Mouse (Mus musculus) gonadal fat pad, adult 2 months (tissue): ENCODE results near the gene Msl2. TPM values are rescaled to one million over a fixed set of nuclear protein-coding genes. Genes with fewer than 3 reads are reported as not detected.

Experiments used
- DNase-seq: peaks from one replicate; pipeline ENCODE4 v3.0.0-alpha.2; 2012; ENCODE audit warnings: low read depth
- polyA plus RNA-seq: library from polyadenylated mRNA; depleted of rRNA; stranded (reverse); fragments of >200 nt; gene quantifications from 2 replicates; pipeline ENCODE4 v1.2.3, GENCODE M21; 2012

Gene Msl2
- polyA plus RNA-seq, 1 experiment, result 13.7 TPM

DNA sequence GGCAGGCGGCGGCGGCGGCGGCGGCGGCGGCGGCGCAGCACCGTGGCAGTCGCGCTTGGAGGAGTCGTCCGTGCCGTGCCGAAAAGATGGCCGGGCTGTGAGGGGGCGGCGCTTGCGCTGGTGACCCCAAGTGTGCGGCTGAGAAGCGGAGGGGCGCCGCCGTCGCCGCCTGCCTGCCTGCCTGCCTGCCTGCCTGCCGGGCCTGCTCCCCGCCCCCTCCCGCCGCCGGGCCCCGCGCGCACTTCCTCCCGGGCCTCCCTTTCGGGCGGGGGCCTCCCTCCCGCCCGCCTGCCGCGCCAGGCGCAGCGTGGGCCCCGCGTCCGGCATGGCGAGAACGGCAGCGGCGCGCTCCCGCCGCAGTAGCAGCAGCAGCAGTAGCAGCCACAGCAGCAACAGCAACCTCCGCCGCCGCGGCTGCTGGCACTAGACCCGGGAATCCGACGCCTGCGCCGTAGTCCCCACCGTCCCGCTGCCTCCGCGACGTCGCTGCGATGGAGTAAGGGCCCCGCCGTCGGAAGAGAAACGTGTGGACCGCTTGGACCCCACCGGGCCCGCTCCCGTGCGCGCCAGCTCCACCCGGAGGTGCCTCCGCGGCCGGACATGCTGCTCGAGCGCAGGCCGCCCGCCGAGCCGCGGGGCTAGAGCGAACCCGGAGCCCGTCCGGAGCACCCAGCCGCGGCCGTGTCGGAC is 576 bp downstream of the Msl2 start:
- DNase-seq, result no peak

DNA sequence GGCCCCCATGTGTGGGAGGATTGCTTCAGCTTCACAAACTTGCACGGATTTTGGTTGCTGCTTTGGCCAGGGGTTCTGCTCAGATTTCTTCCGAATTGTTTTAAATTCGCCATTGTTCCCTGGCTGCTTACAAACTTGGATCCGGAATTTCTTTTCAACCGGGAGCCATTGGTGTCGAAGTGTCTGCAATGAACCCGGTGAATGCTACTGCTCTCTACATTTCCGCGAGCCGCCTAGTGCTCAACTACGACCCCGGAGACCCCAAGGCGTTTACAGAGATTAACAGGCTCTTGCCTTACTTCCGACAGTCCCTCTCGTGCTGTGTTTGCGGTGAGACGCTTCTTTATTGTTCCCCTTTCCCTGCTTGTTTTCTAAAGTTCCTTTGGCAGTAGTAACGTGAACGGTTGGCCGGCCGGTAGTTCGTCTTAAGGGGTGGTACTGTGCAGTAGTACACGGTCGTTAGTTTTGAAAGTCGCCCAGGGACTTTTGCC is 1.2 kb downstream of the Msl2 start:
- no peak for DNase-seq

DNA sequence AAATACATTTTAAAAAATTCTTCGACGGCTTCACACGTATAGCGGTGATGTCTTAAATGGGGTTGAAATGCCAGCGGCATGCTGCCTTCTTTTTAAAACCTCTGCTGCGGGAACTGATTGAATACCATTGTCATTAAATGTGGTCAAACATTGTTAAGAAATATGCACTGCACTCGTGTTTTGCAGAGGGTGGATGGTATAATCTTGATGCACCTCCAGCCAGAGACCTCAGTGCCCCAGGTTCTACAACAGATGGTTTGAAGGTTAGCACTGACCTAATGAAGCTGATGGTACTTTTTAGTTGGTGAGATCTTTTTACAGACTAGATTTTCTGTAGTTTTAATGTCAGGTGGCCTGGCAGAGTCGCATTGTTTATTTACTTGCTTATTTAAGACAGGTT is 1.8 kb downstream of the Msl2 start:
- no peak for DNase-seq

DNA sequence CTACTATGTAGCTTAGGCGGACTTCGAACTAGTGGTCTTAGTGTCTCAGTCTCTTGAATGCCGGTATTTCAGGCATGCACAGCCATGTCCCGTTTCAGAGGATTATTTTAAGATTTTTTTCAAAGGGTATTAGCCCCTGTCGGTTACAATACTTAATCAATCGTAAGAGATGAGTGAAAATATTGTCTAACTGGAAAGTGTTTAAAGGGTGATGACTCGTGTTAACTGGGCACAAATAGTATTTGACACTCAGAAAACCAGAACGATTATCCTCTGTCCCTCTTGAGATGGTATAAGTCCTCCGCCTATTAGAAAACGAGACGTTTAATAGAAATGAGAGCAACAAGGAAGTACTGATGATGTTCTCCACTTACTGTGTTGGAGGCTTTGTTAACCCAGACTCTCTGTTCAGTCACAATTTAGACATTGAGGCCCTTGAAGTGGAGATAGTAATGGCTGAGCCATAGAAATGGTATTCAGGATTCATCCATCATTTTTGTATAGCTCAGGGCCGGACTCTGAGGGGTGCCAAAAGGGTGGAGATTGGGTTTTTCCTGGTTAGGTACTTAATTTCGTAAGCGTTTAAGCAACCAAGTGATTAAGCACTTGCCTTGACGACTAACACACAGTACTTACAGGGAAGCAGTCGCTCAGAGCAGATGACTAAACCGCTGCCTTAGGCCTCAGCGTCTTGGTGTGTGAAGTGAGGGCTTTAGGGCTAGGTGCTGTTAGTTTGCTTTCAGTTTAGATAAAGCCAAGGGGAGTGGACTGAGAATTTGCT is 2.4 kb downstream of the Msl2 start:
- no peak for DNase-seq

DNA sequence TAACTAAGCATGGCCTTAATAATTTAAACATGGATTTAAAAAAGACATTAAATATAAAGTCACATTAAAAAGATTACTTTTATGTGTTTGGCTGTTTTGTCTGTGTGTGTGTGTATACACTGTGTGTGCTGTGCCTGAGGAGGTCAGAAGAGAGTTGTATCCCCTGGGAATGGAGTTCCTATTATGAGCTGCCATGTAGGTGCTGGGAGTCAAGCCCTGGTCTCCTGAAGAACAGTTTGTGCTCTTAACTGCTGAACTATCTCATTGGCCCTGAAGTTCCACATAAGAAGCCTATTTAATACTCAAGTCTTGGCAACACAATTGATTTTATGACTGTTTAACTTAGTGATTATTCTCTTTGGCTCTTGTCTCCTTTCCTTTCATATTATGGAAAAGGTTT is 3.6 kb downstream of the Msl2 start:
- DNase-seq, result no peak

DNA sequence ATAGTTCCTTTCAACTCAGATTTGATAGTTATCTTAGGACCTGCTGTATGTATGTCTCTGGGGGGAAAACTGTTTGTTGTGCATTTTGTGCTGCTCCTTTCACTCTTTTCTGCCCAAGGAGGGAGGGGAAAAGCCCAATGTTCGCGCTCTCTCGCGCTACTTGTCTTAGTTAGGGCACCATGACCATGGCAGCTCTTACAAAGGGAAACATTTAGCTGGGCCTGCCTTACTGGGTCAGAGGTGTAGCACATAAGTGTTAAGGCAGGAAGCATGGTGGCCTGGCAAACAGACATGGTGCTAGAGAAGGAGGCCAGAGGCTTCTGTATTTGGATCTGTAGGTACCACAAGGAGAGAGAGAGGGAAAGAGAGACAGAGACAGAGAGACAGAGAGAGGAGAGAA is 4.7 kb downstream of the Msl2 start:
- DNase-seq, result no peak

DNA sequence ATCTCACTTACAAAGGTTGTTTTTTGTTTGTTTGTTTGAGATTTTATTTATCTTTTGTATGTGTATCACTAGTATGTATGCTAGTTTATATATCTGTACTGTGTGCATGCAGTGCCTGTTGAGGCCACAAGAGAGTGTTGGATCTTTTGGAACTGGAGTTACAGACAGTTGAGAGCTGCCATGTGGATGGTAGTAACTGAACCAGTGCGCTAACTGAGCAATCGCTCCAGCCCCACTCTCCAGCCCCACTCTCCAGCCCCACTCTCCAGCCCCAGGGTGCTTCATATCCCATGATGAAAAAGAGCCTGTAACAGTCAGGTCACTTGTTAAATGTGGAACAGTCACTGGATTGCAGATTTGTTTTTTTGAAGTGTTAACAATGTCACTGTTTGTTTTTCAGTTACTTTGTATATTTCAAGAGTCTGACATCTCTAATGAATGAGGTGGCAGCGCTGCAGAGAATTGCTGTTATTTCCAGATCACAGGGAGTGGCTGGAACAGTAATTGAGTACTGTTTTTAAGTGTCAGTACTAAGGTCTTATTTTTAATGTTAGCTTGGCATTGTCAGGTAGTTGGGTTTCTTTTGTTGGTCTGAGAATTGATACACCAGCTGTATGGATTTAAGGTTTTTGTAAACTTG is 6.3 kb downstream of the Msl2 start:
- DNase-seq, result no peak

DNA sequence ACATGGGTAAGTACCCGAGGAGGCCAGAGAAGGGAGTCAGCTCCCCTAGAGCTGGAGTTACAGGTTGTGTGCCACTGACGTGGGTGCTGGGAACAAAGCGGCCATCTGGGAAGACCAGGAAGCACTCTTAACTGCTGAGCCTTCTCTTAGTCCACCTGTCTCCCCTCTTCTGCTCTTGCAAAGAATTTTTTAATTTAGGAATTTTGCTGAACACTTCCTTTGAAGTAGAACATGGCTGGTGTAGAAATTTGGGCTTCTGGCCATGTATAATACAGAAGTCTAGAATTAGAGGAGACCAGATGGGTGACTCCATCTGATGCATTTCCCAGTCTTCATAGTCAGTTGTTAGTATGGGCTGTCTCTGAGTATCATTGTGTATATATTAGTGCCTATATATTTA is 9.8 kb downstream of the Msl2 start:
- no peak for DNase-seq

DNA sequence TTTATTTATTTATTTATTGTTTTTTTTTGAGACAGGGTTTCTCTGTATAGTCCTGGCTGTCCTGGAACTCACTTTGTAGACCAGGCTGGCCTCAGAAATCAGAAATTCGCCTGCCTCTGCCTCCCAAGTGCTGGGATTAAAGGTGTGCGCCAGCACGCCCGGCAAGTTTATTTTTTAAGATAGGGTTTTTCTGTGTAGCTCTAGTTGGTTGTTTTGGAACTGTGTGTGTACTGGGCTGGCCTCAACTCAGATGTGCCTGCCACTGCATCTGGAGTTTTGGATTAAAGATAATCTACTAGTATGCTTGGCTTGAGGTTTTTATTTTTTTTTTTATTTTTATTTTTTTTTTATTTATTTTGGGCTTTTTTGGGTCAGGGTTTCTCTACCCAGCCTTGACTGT is 21.5 kb downstream of the Msl2 start:
- no peak for DNase-seq

DNA sequence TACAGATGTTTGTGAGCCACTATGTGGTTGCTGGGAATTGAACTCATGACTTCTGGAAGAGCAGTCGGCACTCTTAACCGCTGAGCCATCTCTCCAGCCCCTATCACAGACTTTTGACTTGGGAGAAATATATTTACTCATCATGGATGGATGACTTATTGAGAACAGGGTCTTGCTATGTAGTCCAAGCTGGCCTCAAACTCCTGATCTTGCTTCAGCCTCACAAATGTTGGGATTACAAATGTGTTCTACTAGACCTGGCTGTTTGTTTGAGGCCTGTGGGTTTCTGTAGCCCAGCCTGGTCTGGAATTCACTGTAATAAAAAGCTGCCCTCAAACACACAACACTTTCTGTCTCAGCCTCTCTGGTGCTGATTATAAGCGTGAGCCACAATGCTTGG is 22.6 kb downstream of the Msl2 start:
- DNase-seq, result no peak

DNA sequence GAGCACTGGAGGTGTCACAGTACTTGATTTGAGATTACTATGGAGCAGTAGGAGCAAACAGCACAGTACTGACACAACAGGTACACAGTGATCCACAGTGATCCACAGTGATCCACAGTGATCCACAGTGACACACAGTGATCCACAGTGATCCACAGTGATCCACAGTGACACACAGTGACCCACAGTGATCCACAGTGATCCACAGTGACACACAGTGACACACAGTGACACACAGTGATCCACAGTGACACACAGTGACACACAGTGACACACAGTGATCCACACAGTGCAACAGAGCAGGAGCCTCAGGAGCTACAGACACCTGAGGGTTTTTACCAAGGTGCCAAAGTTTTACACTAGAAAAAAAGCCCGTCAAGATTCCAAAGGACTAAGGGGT is 23.6 kb downstream of the Msl2 start:
- DNase-seq, result no peak

DNA sequence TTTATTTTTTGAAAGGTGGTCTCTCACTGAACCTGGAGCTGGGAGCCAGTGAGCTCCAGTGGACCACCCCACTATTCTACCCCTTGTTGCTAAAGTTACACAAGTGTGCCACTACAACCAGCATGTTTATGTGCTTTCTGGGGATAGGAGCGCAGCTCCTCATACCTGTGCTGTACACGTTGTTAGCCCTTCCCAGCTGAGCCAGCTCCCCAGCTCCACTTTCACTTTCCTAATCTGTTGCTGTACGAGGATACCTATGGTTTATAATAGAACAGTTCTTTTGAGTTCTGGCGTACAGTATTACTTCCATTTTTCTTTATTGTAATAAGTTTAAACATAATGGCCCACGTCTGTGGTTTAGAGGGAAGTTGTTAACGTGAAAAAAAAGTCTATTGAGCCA is 25.5 kb downstream of the Msl2 start:
- DNase-seq, result no peak

DNA sequence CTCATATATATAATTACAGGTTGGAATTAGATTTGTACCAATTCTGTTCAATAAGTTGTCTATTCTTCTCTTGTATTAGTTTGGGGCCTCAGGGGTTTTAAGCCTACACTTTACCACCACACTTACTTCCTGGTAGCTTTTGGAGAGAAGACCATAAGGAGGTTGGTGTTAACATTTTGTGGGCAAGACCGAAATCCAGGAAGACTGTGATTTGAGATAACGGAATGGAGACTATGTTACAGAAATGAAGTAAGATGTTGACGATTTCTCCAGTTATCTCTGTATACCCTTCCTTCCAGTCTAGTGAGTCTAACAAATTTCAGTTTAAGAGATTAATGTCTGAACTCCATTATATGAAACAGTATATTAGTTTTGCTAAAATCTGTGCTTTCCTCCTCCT is 26.3 kb downstream of the Msl2 start:
- DNase-seq, result no peak

DNA sequence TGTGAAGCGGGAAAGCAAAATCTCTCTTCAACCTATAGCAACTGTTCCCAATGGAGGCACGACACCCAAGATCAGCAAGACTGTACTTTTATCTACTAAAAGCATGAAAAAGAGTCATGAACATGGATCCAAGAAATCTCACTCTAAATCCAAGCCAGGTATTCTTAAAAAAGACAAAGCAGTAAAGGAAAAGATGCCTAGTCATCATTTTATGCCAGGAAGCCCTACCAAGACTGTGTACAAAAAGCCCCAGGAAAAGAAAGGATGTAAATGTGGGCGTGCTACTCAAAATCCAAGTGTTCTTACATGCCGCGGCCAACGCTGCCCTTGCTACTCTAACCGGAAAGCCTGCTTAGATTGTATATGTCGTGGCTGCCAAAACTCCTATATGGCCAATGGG is 27.6 kb downstream of the Msl2 start:
- no peak for DNase-seq

DNA sequence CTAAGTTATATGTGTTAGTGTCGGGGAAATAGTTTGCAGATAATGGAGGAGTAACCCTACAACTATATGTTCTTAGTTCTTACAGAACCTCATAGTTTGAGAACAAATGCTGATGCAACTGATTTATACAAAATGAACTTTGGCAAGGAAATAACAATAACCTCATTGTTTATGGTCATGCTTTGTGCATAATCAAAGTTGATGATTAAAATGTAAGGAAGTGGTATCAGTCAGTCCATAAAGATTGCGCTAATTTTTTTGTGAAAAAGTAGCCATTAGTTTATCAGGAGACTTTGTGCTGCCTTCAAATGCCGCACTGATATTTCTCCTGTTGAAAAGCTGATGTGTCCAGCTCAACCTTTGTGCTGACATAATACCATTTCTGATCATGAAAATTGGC is 28.4 kb downstream of the Msl2 start:
- DNase-seq, result no peak

DNA sequence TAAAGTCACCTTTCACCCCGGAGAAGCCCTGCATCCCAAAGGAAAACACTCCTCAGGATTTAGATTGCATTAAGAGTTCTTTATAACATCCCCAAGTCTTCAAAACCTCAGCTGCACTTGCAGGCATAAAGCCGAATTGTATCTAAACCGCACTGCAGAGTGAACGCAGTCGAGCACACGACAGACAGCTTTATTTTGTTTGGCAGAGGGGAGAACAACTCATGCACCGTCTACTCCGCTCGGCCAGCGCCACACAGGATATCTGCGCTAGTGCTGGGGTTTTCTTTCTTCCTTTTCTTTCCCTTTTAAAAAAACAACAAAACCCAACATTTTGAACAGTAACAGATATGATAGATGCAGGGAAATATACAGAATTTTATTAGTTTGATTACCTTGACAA is 31.0 kb downstream of the Msl2 start:
- DNase-seq, result no peak

DNA sequence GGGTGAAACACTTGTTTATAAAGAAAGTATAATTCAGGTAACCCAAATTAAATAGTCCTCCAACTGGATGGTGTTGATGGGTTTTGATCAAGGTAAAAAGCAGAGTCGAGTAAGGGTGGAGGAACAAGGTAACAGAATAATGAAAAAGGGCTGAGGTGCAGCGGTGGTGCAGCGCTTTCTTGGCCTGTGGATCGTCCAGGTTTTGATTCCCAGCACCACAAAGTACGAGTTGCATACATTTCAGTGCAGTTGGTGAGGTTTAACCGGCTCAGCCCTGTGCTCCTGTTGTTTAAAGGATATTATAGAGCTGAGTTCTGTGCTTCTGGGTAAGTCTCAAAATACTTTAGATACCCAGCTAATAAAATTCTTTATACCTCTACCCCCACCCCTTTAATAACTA is 31.8 kb downstream of the Msl2 start:
- DNase-seq, result no peak

DNA sequence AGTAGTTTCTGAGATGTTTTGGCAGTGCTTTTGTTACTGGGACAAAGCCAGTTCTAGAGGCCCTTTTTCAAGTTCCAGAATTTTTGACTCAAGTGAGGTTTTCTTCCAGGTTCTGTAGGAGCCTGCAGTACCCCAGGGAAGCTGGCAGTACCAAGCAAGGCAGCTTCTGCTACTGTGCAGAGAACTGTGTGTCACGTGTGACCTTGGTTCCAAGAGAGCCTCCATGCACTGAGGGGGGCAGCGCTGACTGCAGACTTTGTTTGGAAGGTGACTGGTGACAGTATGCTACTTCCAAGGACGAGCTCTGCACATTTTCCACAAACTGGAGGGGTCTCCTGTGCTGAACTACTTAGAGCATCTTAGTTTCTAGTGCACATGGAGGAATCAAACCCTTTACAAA is 33.5 kb downstream of the Msl2 start:
- DNase-seq, result no peak

DNA sequence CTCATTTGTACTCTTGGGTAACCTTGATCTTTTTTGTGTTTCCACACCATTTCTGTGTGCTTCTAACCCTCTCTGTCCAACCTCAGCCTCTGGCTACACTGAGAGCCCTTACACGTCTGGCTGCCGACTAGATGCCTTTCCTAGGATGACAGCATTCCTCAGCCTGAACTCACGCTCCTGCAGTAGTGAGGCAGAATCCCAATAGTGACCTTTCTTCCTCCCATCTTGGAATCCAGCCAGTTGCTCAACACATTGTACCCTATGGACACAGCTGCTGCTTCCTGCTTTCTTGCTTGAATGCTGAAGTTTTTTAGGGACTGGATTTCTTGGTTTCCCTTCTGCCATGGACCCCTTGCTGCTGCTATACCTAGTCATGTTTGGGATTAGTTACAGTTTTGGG is 36.1 kb downstream of the Msl2 start:
- no peak for DNase-seq

DNA sequence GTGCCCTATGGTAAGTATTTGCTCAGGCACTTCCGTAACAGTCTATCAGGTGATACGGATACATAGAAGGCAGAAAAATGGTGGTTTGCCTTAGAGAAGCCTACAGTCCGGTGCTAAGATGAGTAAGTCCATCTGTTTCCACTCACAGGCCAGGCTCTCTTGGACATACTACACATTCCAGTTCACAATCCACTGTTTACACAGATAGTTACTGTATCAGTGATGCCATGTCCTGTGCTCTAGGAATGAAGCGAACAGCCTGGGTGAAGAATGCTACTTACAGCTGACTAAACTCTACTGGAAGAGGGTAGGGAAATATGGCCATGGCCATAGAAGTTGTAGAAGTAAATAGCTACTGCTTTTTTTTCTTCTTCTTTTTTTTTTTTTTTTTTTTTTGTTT is 39.4 kb downstream of the Msl2 start:
- DNase-seq, result no peak

DNA sequence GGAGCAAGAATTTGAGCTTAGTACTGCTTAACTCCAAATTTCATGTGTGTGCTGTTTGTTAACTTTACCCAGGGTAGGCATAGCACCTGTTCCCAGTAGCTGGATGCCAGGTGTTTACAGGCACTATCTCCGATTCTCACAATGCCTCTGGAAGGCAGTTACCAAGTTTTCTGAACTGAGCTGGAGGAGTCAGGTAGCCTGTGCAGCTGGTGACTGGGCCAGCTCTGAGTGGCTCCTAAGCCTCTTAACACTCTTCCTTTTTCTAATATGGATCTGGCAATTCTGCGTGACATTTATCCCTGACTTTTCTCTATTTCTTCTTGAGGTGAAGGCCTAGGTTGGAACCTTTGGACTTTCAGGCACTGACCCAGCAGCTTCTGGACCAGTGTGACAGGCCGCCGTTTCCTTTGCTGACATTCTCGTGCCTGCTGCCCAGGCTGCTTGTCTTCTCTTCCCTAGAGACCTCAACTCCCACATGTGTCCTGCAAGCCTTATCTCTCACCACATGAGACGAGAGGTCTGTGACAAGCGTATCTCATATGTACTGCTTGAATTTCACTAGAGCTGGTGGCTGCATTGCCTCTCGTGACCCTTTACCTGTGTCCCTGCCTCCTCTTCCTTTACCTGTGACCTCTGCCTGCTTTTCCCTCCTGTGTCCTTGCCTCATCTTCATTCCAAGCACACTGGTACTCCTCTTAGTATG is 40.4 kb downstream of the Msl2 start:
- DNase-seq, result no peak

DNA sequence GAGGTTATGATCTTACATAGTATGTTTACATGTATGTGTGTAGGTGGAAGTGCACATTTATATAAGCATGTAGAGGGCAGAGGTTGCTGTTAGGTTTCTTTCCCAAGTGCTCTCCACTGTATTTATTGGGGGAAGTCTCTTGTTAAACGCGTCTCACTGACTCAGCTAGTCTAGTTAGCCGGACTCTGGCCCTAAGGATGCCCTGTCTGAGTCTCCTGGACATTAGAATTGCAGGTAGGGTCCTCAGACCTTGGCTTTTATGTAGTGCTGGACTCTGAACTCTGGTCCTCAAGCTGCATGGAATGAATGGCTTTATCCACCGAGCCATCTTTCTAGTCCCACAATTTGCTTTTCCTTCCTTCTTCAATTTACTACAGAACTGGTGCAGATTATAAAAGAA is 69.7 kb downstream of the Msl2 start:
- DNase-seq, result no peak

DNA sequence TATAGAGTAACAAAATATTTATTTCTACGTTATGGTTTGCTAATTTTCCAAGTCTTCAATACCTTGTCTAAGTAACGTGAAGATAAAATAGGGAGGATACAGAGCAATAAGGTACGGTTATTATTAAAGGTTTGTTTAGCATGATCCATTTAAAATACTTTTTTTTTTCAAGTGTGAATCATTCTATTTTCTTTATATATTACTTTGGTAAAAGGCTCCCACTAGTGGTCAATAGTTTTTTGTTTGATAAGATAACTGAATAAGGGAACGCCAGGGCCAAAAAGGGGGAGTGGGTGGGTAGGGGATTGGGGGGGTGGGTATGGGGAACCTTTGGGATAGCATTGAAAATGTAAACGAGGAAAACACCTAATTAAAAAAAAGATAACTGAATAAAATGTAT is 79.0 kb downstream of the Msl2 start:
- DNase-seq, result no peak
